Mouse (Mus musculus): ENCODE results near the gene Irak3. TPM values are rescaled to one million over a fixed set of nuclear protein-coding genes. Genes with fewer than 3 reads are reported as not detected.
"Not testable (repeated sequence)": the region's sequence is repeated elsewhere in the genome, so short reads cannot be mapped to it uniquely, and the experiment has no call there.

The Irak3 gene
- total RNA-seq, 2 experiments from 2014 or later = 0.41 to 0.44 TPM

GRCm38 (mm10) chr10:120115249-120115648 is 86.7 kb downstream of the Irak3 start:
- no peak for DNase-seq (ENCODE audit: low spot score in 2 of 2)
- intact Hi-C loops (cut with DNase I) = no loop called here

- DNase-seq (ENCODE audit: low spot score in 2 of 2) = no peak
- intact Hi-C loops (cut with DNase I) = no loop called here
Observed at GRCm38 (mm10) chr10:120114493-120114892, 87.4 kb downstream of the Irak3 start.

GRCm38 (mm10) chr10:120113980-120114379 is 88.0 kb downstream of the Irak3 start:
- intact Hi-C loops (cut with DNase I) = no loop called here
- no peak for DNase-seq (ENCODE audit: low spot score in 2 of 2)

- intact Hi-C loops (cut with DNase I) = not testable (repeated sequence)
Observed at GRCm38 (mm10) chr10:120113482-120113881, 88.4 kb downstream of the Irak3 start.

GRCm38 (mm10) chr10:120112507-120113396 is 89.2 kb downstream of the Irak3 start, which contains the start of gene Helb:
TSS of gene Helb (minus strand) at chr10:120112987.
- peak; percentile 92 to 96 for DNase-seq (ENCODE audit: low spot score in 2 of 2)
- intact Hi-C loops (cut with DNase I) = no loop called here

More at GRCm38 (mm10) chr10:120113482-120113881, 88.4 kb downstream of the Irak3 start:
- DNase-seq (ENCODE audit: low spot score in 2 of 2) = not testable (repeated sequence)

- intact Hi-C loops (cut with DNase I) = no loop called here
- DNase-seq (ENCODE audit: low spot score in 2 of 2) = no peak
Observed at GRCm38 (mm10) chr10:120111691-120112319, 90.1 kb downstream of the Irak3 start.

- DNase-seq (ENCODE audit: low spot score in 2 of 2) = no peak
- intact Hi-C loops (cut with DNase I) = no loop called here
Observed at GRCm38 (mm10) chr10:120100806-120101205, 101.1 kb downstream of the Irak3 start.

GRCm38 (mm10) chr10:120097564-120097963 is 104.4 kb downstream of the Irak3 start:
- intact Hi-C loops (cut with DNase I) = no loop called here
- no peak for DNase-seq (ENCODE audit: low spot score in 2 of 2)

GRCm38 (mm10) chr10:120095716-120096115 is 106.2 kb downstream of the Irak3 start:
- intact Hi-C loops (cut with DNase I) = no loop called here

GRCm38 (mm10) chr10:120095136-120095535 is 106.8 kb downstream of the Irak3 start:
- intact Hi-C loops (cut with DNase I) = no loop called here
- no peak for DNase-seq (ENCODE audit: low spot score in 2 of 2)

More at GRCm38 (mm10) chr10:120095716-120096115, 106.2 kb downstream of the Irak3 start:
- DNase-seq (ENCODE audit: low spot score in 2 of 2) = no peak

- DNase-seq (ENCODE audit: low spot score in 2 of 2) = no peak
- intact Hi-C loops (cut with DNase I) = no loop called here
Observed at GRCm38 (mm10) chr10:120092548-120092947, 109.4 kb downstream of the Irak3 start.

Other genes starting within 250 kb of the Irak3 start
- 1 to 10 TPM; 3.3 to 3.6 TPM for gene Helb, start 89.1 kb downstream of the Irak3 start, total RNA-seq (2021)
- 10 to 100 TPM; 60.8 to 70.3 TPM for gene Tmbim4, start 540 bp downstream of the Irak3 start, total RNA-seq (2021)
- gene Llph, start 24.9 kb upstream of the Irak3 start, total RNA-seq (2021) = 10 to 100 TPM; 18.4 to 20.3 TPM

Data from left cerebral cortex, postnatal 25 days (tissue).